Mouse (Mus musculus) neural tube, embryonic 15.5 days (tissue): Measurements from ENCODE around the gene Ciita. TPM values are rescaled to one million over a fixed set of nuclear protein-coding genes. Genes with fewer than 3 reads are reported as not detected.

Source experiments
- ATAC-seq: fragments of 200-750 bp; cut with Nextera tagmentation; 2 replicates; pipeline ENCODE4 v1.8.0; 2017; ENCODE audit warnings: mild to moderate bottlenecking, moderate TSS enrichment, moderate library complexity; ENCODE audit not compliant: low FRiP score
- H3K27ac ChIP-seq: fragments of 300-500 bp; sonication (generic); replicated peaks from 2 replicates; pipeline ENCODE4 v1.5.1; 2015; ENCODE audit warnings: mild to moderate bottlenecking, inconsistent platforms
- H3K27me3 ChIP-seq: fragments of 300-500 bp; sonication (generic); replicated peaks from 2 replicates; pipeline ENCODE4 v1.6.1; 2015; ENCODE audit warnings: inconsistent platforms
- H3K36me3 ChIP-seq: fragments of 300-500 bp; sonication (generic); 2 replicates; pipeline ENCODE4 v1.6.1; 2015; ENCODE audit warnings: inconsistent platforms
- H3K4me1 ChIP-seq: fragments of 300-500 bp; sonication (generic); 2 replicates; pipeline ENCODE4 v1.6.1; 2015; ENCODE audit warnings: inconsistent platforms
- H3K4me2 ChIP-seq: fragments of 300-500 bp; sonication (generic); 2 replicates; pipeline ENCODE4 v1.6.1; 2015; ENCODE audit warnings: inconsistent platforms, mild to moderate bottlenecking, moderate library complexity
- H3K4me3 ChIP-seq: fragments of 300-500 bp; sonication (generic); replicated peaks from 2 replicates; pipeline ENCODE4 v1.5.1; 2015; ENCODE audit warnings: mild to moderate bottlenecking, inconsistent platforms
- H3K9ac ChIP-seq: fragments of 300-500 bp; sonication (generic); replicated peaks from 2 replicates; pipeline ENCODE4 v1.6.1; 2015; ENCODE audit warnings: mild to moderate bottlenecking, inconsistent platforms
- H3K9me3 ChIP-seq: fragments of 300-500 bp; sonication (generic); replicated peaks from 2 replicates; pipeline ENCODE4 v1.6.1; 2016; ENCODE audit warnings: inconsistent platforms
- whole genome bisulfite sequencing: fragments of 180-500 bp; shearing (Covaris S2); methylation state at CpG from one replicate; pipeline ENCODE4 v1.1.7; 2015; ENCODE audit warnings: mixed read lengths; 5-methylcytosine and 5-hydroxymethylcytosine counted together
- polyA plus RNA-seq: library from polyadenylated mRNA; unstranded; fragments of >200 nt; fragmentation: Nextera tagmentation; extraction: Ambion mirVana; gene quantifications from 2 replicates; pipeline ENCODE4 v1.2.1, GENCODE M21; 2015

Ciita gene
- polyA plus RNA-seq, 1 experiment from 2014 or later, result 0.47 TPM

- H3K4me2 ChIP-seq, result no peak overlapping the region
- H3K27me3 ChIP-seq, result no peaks in the 10 kb centered on the region
- no peak for ATAC-seq
- H3K9me3 ChIP-seq, result no peaks in the 10 kb centered on the region
- WGBS, result 76% methylated on average over 2 of the region's 2 CpGs
- H3K9ac ChIP-seq, result no peak overlapping the region
- no peak overlapping the region for H3K27ac ChIP-seq
- H3K4me3 ChIP-seq, result no peak overlapping the region
- no peaks in the 10 kb centered on the region for H3K36me3 ChIP-seq
- no peaks in the 10 kb centered on the region for H3K4me1 ChIP-seq
Measured at GRCm38 (mm10) chr16:10475919-10476318, 3.9 kb upstream of the Ciita start.

- H3K27me3 ChIP-seq, result no peaks in the 10 kb centered on the region
- H3K27ac ChIP-seq, result no peak overlapping the region
- H3K36me3 ChIP-seq, result no peaks in the 10 kb centered on the region
- H3K4me3 ChIP-seq, result no peak overlapping the region
- H3K4me2 ChIP-seq, result no peak overlapping the region
- 64% methylated on average over 4 of the region's 4 CpGs for WGBS
- H3K9me3 ChIP-seq, result no peaks in the 10 kb centered on the region
- no peak overlapping the region for H3K9ac ChIP-seq
- no peaks in the 10 kb centered on the region for H3K4me1 ChIP-seq
- ATAC-seq, result no peak
Measured at GRCm38 (mm10) chr16:10482343-10482742, 2.5 kb downstream of the Ciita start.

GRCm38 (mm10) chr16:10486993-10487392, 7.1 kb downstream of the Ciita start:
- no peak overlapping the region for H3K27ac ChIP-seq
- ATAC-seq, result no peak
- no peaks in the 10 kb centered on the region for H3K36me3 ChIP-seq
- WGBS, result 50% methylated on average over 3 of the region's 3 CpGs
- H3K9ac ChIP-seq, result no peak overlapping the region
- H3K4me1 ChIP-seq, result peaks cover 4% of the 10 kb centered on the region; the same call in 1 of the 2 replicates
- no peaks in the 10 kb centered on the region for H3K9me3 ChIP-seq
- H3K4me2 ChIP-seq, result no peak overlapping the region
- H3K27me3 ChIP-seq, result no peaks in the 10 kb centered on the region
- no peak overlapping the region for H3K4me3 ChIP-seq

GRCm38 (mm10) chr16:10487895-10488493, 8.1 kb downstream of the Ciita start:
- H3K9ac ChIP-seq, result no peak overlapping the region
- H3K4me2 ChIP-seq, result no peak overlapping the region
- H3K4me3 ChIP-seq, result no peak overlapping the region
- no peaks in the 10 kb centered on the region for H3K36me3 ChIP-seq
- no peak overlapping the region for H3K27ac ChIP-seq
- ATAC-seq, result no peak
- H3K9me3 ChIP-seq, result no peaks in the 10 kb centered on the region
- no peaks in the 10 kb centered on the region for H3K27me3 ChIP-seq
- peaks cover 4% of the 10 kb centered on the region; the same call in 1 of the 2 replicates for H3K4me1 ChIP-seq
- 91% methylated on average over 8 of the region's 8 CpGs for WGBS

GRCm38 (mm10) chr16:10488769-10489481, 9.1 kb downstream of the Ciita start:
- Histone ChIP-seq H3K27ac (no peak overlapping the region), H3K4me1 (peaks cover 4% of the 10 kb centered on the region; the same call in 1 of the 2 replicates), H3K36me3 (no peaks in the 10 kb centered on the region), H3K4me3 (no peak overlapping the region), H3K9ac (no peak overlapping the region), H3K4me2 (no peak overlapping the region), H3K27me3 (no peaks in the 10 kb centered on the region), H3K9me3 (no peaks in the 10 kb centered on the region)
- WGBS, result 89% methylated on average over 7 of the region's 7 CpGs
- no peak for ATAC-seq

GRCm38 (mm10) chr16:10489483-10489882, 9.6 kb downstream of the Ciita start:
- Histone ChIP-seq H3K9me3 (no peaks in the 10 kb centered on the region), H3K27ac (no peak overlapping the region), H3K4me2 (peak overlapping the region; percentile 37), H3K4me1 (peaks cover 4% of the 10 kb centered on the region; the same call in 1 of the 2 replicates), H3K36me3 (no peaks in the 10 kb centered on the region), H3K9ac (no peak overlapping the region), H3K27me3 (no peaks in the 10 kb centered on the region), H3K4me3 (no peak overlapping the region)
- no peak for ATAC-seq
- WGBS, result 23% methylated on average over 9 of the region's 9 CpGs

- Histone ChIP-seq H3K27me3 (no peaks in the 10 kb centered on the region), H3K4me2 (peak overlapping the region; percentile 37), H3K9ac (no peak overlapping the region), H3K27ac (no peak overlapping the region), H3K36me3 (no peaks in the 10 kb centered on the region), H3K4me3 (no peak overlapping the region), H3K9me3 (no peaks in the 10 kb centered on the region), H3K4me1 (peaks cover 4% of the 10 kb centered on the region; the same call in 1 of the 2 replicates)
- 34% methylated on average over 14 of the region's 14 CpGs for WGBS
- no peak for ATAC-seq
Measured at GRCm38 (mm10) chr16:10489904-10490457, 10.1 kb downstream of the Ciita start.

GRCm38 (mm10) chr16:10490503-10491150, 10.8 kb downstream of the Ciita start:
- ATAC-seq, result no peak
- H3K4me3 ChIP-seq, result no peak overlapping the region
- H3K9ac ChIP-seq, result no peak overlapping the region
- H3K4me1 ChIP-seq, result peaks cover 4% of the 10 kb centered on the region; the same call in 1 of the 2 replicates
- 87% methylated on average over 18 of the region's 18 CpGs for WGBS
- no peak overlapping the region for H3K27ac ChIP-seq
- H3K36me3 ChIP-seq, result no peaks in the 10 kb centered on the region
- H3K9me3 ChIP-seq, result no peaks in the 10 kb centered on the region
- H3K4me2 ChIP-seq, result no peak overlapping the region
- H3K27me3 ChIP-seq, result no peaks in the 10 kb centered on the region

GRCm38 (mm10) chr16:10491716-10492115, 11.9 kb downstream of the Ciita start:
- Histone ChIP-seq H3K4me3 (no peak overlapping the region), H3K4me1 (peaks cover 4% of the 10 kb centered on the region; the same call in 1 of the 2 replicates), H3K9me3 (no peaks in the 10 kb centered on the region), H3K27me3 (no peaks in the 10 kb centered on the region), H3K4me2 (no peak overlapping the region), H3K36me3 (no peaks in the 10 kb centered on the region), H3K27ac (no peak overlapping the region), H3K9ac (no peak overlapping the region)
- 91% methylated on average over 4 of the region's 4 CpGs for WGBS
- ATAC-seq, result no peak

- no peak for ATAC-seq
- H3K4me1 ChIP-seq, result peaks cover 4% of the 10 kb centered on the region; the same call in 1 of the 2 replicates
- 94% methylated on average over 3 of the region's 3 CpGs for WGBS
- H3K27ac ChIP-seq, result no peak overlapping the region
- no peaks in the 10 kb centered on the region for H3K27me3 ChIP-seq
- no peak overlapping the region for H3K4me3 ChIP-seq
- H3K4me2 ChIP-seq, result no peak overlapping the region
- H3K36me3 ChIP-seq, result no peaks in the 10 kb centered on the region
- no peak overlapping the region for H3K9ac ChIP-seq
- H3K9me3 ChIP-seq, result no peaks in the 10 kb centered on the region
Measured at GRCm38 (mm10) chr16:10492587-10492986, 12.7 kb downstream of the Ciita start.

- no peaks in the 10 kb centered on the region for H3K27me3 ChIP-seq
- H3K4me3 ChIP-seq, result no peak overlapping the region
- no peak overlapping the region for H3K4me2 ChIP-seq
- ATAC-seq, result no peak
- no peaks in the 10 kb centered on the region for H3K36me3 ChIP-seq
- no peak overlapping the region for H3K9ac ChIP-seq
- H3K4me1 ChIP-seq, result no peaks in the 10 kb centered on the region
- H3K9me3 ChIP-seq, result no peaks in the 10 kb centered on the region
- no peak overlapping the region for H3K27ac ChIP-seq
- WGBS, result 83% methylated on average over 2 of the region's 2 CpGs
Measured at GRCm38 (mm10) chr16:10495824-10496298, 16.0 kb downstream of the Ciita start.
